Mouse (Mus musculus): ENCODE measurements around the gene Ugp2. TPM values are rescaled to one million over a fixed set of nuclear protein-coding genes. Genes with fewer than 3 reads are reported as not detected.

Ugp2 gene
- total and polyA plus RNA-seq, 3 experiments, result 17.7 to 44.1 (median 24.1) TPM

DNA sequence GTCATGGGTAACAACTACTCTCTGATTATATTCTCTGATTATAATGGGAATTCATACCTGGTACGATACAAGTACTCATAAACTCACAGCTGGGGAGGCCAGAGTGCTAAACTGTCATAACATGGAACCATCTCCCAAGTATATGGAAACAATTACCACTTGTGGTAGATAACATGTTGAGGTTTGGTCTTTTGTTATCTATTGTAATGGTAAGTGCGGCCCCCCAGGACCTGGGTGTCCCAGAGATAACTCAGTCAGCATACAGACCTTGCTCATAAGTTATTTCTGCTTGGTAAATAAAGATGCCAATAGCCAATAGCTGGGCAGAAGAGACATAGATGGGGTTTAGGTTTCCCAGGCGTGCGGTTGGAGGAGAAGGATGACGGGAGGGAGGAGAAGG, 27.5 kb downstream of the Ugp2 start:
- no peak overlapping the region for H3K4me3 ChIP-seq (replicated peaks in 1 of 3; ENCODE audit: low read depth in 2 of 3, low read length in 2 of 3, poor library complexity in 1 of 3)
- dilution Hi-C loops (cut with MboI; ENCODE audit: extremely low pct_ligation_motif_present, extremely low pct_unique_long_range_greater_than_20kb, low sequenced_read_pairs), result no loop called here
- TF ChIP-seq JUND (conservative IDR thresholded peaks at IDR 0.05; ENCODE audit: low read depth, low read length) (no peak), IRF4 (IDR thresholded peaks at IDR 0.05; ENCODE audit: low read depth, low read length) (no peak), TBP (conservative IDR thresholded peaks at IDR 0.05; ENCODE audit: low read depth, low read length) (no peak)

GRCm38 (mm10) chr11:21339088-21339487, 31.9 kb downstream of the Ugp2 start:
- Histone ChIP-seq H3K36me3 (replicated peaks in 1 of 2; ENCODE audit: control insufficient read depth in 1 of 2, insufficient read depth in 1 of 2, low read length in 1 of 2) (peaks cover 4 to 13% of the 10 kb centered on the region in 2 experiments), H3K9ac (ENCODE audit: insufficient read depth, low read depth) (no peak overlapping the region), H3K27ac (ENCODE audit: insufficient read depth, low read depth) (no peak overlapping the region), H3K4me2 (ENCODE audit: insufficient read depth, low read depth, poor library complexity, severe bottlenecking) (no peak overlapping the region), H3K27me3 (replicated peaks) (no peaks in the 10 kb centered on the region), H3K4me1 (ENCODE audit: control insufficient read depth in 1 of 2, insufficient read depth in 2 of 2) (no peaks in the 10 kb centered on the region), H3K79me2 (replicated peaks; ENCODE audit: control insufficient read depth, extremely low read depth, insufficient read depth, poor library complexity, severe bottlenecking) (no peaks in the 10 kb centered on the region), H3K9me3 (replicated peaks; ENCODE audit: low read length) (no peaks in the 10 kb centered on the region), H3K4me3 (replicated peaks in 1 of 3; ENCODE audit: low read depth in 2 of 3, low read length in 2 of 3, poor library complexity in 1 of 3) (no peak overlapping the region)
- DNase-seq (ENCODE audit: extremely low read depth), result no peak
- dilution Hi-C loops (cut with MboI; ENCODE audit: extremely low pct_ligation_motif_present, extremely low pct_unique_long_range_greater_than_20kb, low sequenced_read_pairs) (no loop called here), in situ Hi-C loops (cut with MboI; ENCODE audit: low pct_ligation_motif_present, low pct_unique_long_range_greater_than_20kb, low sequenced_read_pairs) (no loop called here)
- TF ChIP-seq RAD21 (IDR thresholded peaks at IDR 0.05; ENCODE audit: low read depth, low read length) (no peak), ELF1 (IDR thresholded peaks at IDR 0.05; ENCODE audit: low read depth, low read length) (no peak), MEF2A (IDR thresholded peaks at IDR 0.05; ENCODE audit: borderline replicate concordance, low read depth, low read length) (no peak), ZC3H11A (IDR thresholded peaks at IDR 0.05; ENCODE audit: low read depth, low read length) (no peak), GABPA (IDR thresholded peaks at IDR 0.05; ENCODE audit: insufficient replicate concordance, low read depth, low read length) (no peak), ZMIZ1 (IDR thresholded peaks at IDR 0.05; ENCODE audit: low read depth, low read length) (no peak), ZNF384 (IDR thresholded peaks at IDR 0.05; ENCODE audit: low read depth, low read length) (no peak), POLR2A (IDR thresholded peaks at IDR 0.05; ENCODE audit: low read depth, low read length) (no peak), SMC3 (IDR thresholded peaks at IDR 0.05; ENCODE audit: low read depth, low read length) (no peak)

More for the DNA sequence above, 27.5 kb downstream of the Ugp2 start:
- Histone ChIP-seq H3K4me2 (ENCODE audit: insufficient read depth, low read depth, poor library complexity, severe bottlenecking) (no peak overlapping the region), H3K9me3 (replicated peaks; ENCODE audit: low read length) (no peaks in the 10 kb centered on the region), H3K36me3 (replicated peaks in 1 of 2; ENCODE audit: control insufficient read depth in 1 of 2, insufficient read depth in 1 of 2, low read length in 1 of 2) (peaks cover 7 to 30% of the 10 kb centered on the region in 2 experiments), H3K79me2 (replicated peaks; ENCODE audit: control insufficient read depth, extremely low read depth, insufficient read depth, poor library complexity, severe bottlenecking) (no peaks in the 10 kb centered on the region), H3K9ac (ENCODE audit: insufficient read depth, low read depth) (no peak overlapping the region), H3K27ac (ENCODE audit: insufficient read depth, low read depth) (no peak overlapping the region), H3K27me3 (replicated peaks) (no peaks in the 10 kb centered on the region), H3K4me1 (ENCODE audit: control insufficient read depth in 1 of 2, insufficient read depth in 2 of 2) (no peaks in the 10 kb centered on the region)
- DNase-seq (ENCODE audit: extremely low read depth), result no peak
- in situ Hi-C loops (cut with MboI; ENCODE audit: low pct_ligation_motif_present, low pct_unique_long_range_greater_than_20kb, low sequenced_read_pairs), result no loop called here

- Histone ChIP-seq H3K79me2 (replicated peaks; ENCODE audit: control insufficient read depth, extremely low read depth, insufficient read depth, poor library complexity, severe bottlenecking) (no peaks in the 10 kb centered on the region), H3K4me2 (ENCODE audit: insufficient read depth, low read depth, poor library complexity, severe bottlenecking) (no peak overlapping the region), H3K27ac (ENCODE audit: insufficient read depth, low read depth) (no peak overlapping the region), H3K27me3 (replicated peaks) (no peaks in the 10 kb centered on the region), H3K36me3 (replicated peaks in 1 of 2; ENCODE audit: control insufficient read depth in 1 of 2, insufficient read depth in 1 of 2, low read length in 1 of 2) (peaks cover 4 to 9% of the 10 kb centered on the region in 2 experiments), H3K9ac (ENCODE audit: insufficient read depth, low read depth) (no peak overlapping the region), H3K9me3 (replicated peaks; ENCODE audit: low read length) (no peaks in the 10 kb centered on the region), H3K4me1 (ENCODE audit: control insufficient read depth in 1 of 2, insufficient read depth in 2 of 2) (peaks cover 4 to 6% of the 10 kb centered on the region in 2 experiments), H3K4me3 (replicated peaks in 1 of 3; ENCODE audit: low read depth in 2 of 3, low read length in 2 of 3, poor library complexity in 1 of 3) (no peak overlapping the region)
- dilution Hi-C loops (cut with MboI; ENCODE audit: extremely low pct_ligation_motif_present, extremely low pct_unique_long_range_greater_than_20kb, low sequenced_read_pairs) (no loop called here), in situ Hi-C loops (cut with MboI; ENCODE audit: low pct_ligation_motif_present, low pct_unique_long_range_greater_than_20kb, low sequenced_read_pairs) (no loop called here)
- no peak for DNase-seq (ENCODE audit: extremely low read depth)
- TF ChIP-seq MAX (IDR thresholded peaks at IDR 0.05; ENCODE audit: low read length), result no peak
- TF ChIP-seq CHD2 (IDR thresholded peaks at IDR 0.05; ENCODE audit: low read length), result no peak
- no peak for TF ChIP-seq ELF1 (IDR thresholded peaks at IDR 0.05; ENCODE audit: low read depth, low read length)
- no peak for TF ChIP-seq SMC3 (IDR thresholded peaks at IDR 0.05; ENCODE audit: low read depth, low read length)
Measured at GRCm38 (mm10) chr11:21337855-21338254, 33.1 kb downstream of the Ugp2 start.

All from CH12.LX (cell line).